Comparison of ENCODE assay signal across 12 mouse cellular contexts in the genomic region with DNA sequence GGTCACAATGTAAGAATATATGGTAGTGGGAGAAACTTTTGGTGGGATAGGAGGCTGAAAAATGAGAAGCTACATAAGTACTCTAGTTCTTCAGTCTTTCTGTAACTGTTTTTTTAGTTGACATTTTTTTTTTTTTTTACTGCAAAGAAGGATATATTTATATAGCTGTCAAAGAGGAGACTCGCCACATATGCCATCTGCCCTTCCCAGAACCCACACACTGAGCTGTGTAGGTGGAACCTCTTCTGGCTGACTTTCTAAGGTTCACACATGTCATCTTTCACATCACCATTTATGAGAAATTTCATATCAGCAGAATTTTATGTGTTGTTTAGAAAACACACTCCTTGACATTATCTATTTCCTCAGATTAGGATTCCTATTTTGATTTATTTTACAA.
"Had no signal": no experiment of that assay in that cellular context is flagged by ENCODE, and none has a peak within 500 bp of the region (broad histone marks: within the 10 kb centered on the region; RNA-seq: fewer than 3 reads in every experiment).

No protein-coding gene starts in this region.

- DNase-seq: kidney, adult 11 months; kidney, adult 8-10 months; kidney, postnatal 14 days; kidney, postnatal 4 days; liver, embryonic 13.5 days; lung, adult 2 months; lung, postnatal 14 days; lung, postnatal 4 days; midbrain, embryonic 14.5 days; thymus, adult 2 months; thymus, postnatal 14 days; thymus, postnatal 4 days had no signal
